Mouse (Mus musculus): Measurements from ENCODE around the gene Dapk1.

Gene Dapk1

DNA sequence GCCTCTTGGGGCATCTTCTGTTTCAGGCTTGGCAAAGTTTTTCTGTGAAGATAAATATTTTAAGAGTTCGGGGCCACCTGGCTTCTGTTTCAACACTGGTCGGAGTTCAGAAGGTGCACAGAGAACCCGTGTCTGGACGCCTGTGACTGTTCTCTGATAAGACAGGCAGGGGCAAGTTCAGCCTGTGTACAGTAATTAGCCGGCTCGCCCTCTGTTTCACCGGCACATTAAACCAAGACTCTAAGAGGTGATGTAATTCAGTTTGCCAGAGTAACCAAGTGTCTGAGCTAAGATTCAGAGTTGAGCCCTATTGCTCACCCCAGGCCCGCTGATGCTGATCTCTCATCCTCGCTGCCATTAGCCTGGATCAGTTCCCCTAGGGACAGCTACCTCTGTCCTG lies 16.5 kb downstream of the Dapk1 start:
- DNase-seq: no peak

DNA sequence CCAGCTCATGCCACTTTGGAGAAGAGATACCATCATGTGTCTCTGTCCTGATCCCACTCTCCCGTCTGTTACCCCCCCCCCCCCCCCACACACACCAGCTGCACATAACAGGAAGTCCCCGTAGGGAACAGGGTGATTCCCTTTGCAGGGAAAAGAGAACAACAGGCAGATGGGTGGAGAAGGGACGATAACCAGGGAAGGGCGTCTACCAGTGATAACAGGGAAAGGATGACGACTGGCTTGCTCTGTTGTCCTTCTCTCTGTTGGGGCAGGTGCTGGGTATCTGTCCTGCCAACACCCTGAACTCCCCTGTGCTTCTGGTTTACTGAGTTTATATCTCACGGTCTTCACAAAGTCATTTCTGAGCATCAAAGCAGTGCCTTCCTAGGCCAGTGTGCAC lies 18.0 kb downstream of the Dapk1 start:
- no peak for DNase-seq

DNA sequence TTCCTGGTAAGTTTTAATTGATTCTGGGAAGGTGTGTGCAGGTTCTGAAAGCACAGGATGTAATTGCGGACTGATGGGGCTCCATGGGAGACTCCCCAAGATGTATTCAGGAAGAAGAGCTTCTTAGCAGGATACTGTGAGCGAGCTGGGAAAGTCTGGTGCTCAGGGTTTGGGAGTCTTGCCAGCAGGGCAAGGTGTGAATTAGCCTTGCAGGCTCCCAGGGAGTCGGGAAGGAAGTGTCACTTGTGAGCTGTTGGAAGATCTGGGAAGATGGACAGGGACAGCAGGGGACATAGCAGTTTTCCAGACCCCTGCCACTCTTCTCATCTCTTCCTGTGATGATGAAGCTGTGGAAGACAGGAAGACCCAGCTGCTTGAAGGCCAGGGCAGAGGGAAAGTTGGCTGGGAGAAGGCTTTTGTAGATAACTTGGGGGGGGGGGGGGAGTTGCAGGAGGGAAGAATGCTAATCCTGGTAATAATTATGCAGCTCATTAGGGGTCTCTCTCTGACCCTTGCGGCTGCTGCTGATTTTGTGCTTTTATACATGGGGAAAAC lies 19.7 kb downstream of the Dapk1 start:
- DNase-seq: peak; percentile 7

DNA sequence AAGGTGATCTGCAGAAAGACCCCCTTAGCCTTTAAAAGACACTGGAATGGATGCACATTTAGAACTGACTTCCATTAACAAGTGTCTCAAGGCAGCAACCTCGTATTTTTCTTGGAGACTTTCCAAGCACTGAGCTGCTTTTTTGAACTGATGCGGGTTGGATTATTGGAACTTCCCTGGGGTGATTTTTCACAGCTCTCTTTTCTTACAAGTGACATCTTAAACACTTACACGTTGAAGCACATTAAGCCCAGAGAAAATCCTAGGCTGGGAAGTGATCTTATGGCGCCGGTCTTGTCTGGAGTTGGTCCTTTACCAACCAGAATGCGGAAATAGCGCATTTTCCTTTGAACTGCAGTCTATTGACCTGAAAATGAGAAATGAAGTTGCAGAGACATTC lies 23.8 kb downstream of the Dapk1 start:
- no peak for DNase-seq

DNA sequence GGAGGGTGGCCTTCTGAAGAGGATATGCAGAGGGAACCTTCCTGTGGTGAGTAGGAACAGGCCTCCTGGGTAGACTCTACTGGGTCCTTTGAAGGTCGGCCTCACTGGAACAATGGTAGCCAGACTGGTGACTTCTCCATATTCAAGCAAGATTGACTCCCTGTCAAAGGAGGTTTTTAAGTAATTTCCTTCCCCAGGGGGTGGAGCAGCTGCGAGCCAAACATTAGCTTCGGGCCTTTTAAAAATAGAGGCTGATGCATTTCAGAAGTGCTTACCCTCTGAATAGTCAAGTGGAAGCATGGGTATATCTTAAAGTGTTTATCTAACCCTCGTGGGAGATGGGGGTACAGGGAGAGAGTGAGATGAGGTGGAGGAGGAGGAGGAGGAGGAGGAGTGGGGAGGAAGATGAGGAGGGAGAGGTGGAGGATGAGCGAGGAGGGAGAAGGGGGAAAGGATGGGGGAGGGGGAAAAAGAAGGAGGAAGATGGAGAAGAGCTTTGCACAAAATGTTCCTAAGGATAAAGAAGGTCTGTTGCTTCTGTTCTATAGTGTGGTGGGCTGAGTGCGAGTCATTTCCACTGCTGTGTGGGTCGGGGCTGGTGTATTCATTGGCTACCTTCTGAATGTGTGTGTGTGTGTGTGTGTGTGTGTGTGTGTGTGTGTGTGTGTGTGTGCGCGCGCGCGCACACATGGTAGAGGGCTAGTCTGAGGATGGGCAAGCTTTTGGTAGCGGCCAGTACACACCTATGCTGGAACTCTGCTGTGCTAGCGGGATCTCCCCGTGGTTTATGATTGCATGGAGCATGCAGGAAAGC lies 26.3 kb downstream of the Dapk1 start:
- no peak for DNase-seq

DNA sequence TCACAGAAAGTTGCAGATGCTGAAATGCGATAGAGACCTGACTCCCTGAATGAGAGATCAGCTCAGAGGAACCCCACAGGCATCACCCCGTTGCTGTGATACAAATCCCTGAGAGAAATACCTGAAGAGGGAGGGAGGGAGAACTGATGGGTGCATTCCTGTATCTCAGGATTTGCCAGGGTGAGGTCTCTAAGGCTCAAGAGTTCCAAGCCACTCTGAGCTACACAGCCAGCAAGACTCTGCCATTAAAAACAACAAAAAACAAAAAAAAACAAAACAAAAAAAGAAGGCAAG lies 26.9 kb downstream of the Dapk1 start:
- no peak for DNase-seq

DNA sequence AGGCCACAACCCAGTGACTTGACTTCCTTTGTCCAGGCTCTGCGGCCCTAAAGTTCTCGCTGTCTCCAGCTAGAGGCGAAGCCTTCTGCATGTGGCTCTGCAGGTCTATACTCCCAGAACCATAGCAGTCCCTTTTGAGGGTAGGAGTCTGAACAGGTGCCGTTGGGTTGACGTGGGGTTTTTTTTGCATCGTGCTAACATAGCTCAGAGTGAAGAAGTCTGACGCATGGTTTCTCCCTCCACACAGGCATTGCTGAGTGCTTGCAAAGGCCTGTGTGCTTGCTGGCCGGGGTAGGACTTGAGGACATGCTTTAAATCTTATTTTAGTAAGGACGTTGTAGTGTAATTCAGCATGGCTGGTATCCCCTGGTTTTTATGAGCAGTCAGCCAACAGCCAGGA lies 27.7 kb downstream of the Dapk1 start:
- no peak for DNase-seq

DNA sequence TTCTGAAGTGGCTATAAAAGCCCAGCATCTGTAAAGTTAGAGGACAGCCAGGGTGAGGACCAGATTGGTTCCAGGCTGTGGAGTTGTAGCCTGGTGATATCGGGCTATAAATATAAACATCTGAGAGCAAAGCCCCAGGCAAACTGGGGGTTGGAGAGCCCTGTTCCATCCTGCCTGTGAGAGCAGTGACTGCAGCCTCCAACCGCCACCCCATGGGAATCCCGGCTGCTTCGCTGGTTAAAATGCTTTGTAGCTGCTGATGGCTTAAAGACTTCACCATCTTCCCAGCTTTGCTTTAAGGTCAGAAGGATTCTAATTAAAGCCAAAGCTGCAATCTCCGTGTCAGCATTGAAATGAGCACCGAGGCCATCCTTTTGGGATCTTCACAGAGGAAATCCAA lies 32.2 kb downstream of the Dapk1 start:
- no peak for DNase-seq

DNA sequence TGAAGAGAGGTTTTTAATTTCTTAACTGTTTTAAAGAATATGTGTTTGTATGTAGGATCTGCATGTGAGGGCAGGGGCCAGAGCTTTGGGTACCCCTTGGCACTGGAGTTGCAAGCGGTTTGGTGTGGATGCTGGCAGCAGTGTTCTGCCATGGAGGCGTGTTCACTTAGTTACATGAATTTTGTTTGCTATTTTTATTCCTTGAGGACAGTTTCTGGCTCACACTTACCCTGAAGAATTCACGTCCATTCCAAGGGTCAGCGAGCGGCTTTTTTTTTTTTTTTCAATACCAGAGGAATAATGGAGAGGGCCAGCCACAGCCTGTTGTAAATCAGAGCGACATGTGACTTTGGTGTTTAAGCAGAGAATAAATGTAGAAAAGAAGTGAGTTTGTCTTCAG lies 33.9 kb downstream of the Dapk1 start:
- DNase-seq: no peak

DNA sequence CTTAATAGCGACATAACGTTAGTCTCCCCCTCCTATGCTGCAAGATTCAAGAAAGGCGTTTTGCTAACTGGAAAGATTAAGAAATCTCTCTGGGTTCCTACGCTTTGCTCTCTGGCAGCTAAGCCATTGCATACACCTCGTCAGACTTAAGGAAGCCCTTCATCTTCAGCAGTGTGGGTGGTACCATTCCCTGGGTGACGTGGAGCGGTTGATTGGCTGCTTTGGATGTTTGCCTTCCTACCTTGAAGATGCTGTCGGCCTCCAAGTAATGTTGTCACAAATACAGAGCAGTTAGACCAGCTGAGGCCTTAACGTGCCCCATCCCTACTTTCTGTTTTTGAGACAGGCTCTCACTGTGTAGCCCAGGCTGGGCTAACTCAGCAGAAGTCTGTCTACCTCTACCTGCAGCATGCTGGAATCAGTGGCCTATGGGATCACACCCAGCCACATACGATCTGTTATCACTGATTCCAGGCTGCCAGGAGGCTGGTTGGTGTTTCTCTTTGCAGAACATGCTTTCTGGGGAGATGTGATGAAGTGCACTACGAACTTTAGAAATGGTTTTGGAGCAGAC lies 37.8 kb downstream of the Dapk1 start:
- DNase-seq: no peak

DNA sequence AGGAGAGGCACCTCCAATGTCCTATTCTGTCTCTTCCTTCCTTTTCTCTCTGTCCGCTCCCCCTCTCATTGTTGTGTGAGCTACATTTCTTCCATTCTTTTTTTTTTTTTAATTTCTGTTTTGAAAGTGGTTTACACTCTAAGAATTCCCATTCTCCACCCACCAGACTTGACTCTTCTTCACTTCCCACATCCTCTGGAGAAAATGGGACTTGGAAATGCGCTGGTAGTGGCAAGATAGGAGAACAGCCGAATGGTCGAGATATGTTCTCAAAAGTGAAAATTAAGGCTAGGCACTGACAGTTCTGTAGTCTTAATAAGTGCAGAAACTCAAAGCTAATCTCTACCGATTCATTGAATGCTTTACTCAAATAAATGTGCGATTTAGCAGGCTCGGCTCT lies 38.7 kb downstream of the Dapk1 start:
- no peak for DNase-seq

DNA sequence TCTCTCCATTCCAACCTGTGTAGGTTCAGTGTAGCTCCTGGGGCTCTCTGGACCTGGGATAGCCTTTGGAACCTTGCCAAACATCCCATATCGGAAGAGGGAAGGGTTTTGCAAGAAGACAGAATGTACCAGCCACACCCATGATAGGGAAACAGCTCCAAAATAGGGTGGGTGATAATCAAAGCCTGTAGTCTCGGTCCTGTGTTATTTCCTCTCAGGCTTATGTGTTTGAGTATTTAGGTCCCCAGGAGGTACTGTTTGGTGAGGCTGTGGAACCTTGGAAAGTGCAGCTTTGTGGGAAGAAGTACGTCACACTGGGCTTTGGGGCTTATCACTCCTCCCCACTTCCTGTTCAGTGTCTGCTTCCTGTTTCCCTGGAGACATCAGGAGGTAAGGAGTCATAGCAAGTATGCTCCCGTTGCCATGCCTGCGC lies 42.7 kb downstream of the Dapk1 start:
- no peak for DNase-seq

DNA sequence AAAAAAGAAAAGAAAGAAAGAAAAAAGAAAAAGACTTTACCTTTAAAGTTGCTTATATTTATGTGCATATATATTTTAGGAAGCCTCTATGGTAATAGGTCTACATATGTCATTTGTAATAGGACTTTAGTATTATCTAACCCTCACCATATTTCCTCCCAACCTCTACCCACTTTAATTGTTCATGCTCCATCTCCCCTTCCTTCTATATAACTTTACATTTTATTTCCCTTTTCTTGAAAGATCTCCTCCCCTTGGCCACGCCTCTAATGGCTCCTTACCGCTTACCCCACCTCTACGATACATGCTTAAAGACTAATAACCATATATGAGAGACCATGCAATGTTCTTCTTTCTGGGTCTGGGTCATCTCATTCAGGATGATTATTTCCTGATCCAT lies 45.0 kb downstream of the Dapk1 start:
- DNase-seq: no peak

DNA sequence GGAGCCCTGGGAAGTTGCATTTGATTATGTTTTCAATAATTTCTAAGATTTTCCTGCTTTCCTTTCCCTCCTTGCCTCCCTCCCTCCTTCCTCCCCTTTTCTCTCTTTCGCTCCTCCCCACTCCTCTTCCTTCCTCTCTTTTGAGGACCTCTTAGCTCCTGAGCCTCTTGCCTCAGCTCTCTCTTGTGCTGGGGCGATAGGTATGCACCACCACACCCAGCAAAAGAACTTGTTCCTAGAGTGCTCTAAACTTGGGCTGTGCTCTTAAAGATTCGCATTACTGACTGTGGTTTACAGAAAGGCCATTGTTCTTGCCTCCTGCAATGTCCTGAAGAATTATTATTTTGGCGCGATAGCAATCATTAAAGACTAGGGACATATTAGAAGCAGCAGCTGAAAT lies 46.6 kb downstream of the Dapk1 start:
- DNase-seq: no peak

DNA sequence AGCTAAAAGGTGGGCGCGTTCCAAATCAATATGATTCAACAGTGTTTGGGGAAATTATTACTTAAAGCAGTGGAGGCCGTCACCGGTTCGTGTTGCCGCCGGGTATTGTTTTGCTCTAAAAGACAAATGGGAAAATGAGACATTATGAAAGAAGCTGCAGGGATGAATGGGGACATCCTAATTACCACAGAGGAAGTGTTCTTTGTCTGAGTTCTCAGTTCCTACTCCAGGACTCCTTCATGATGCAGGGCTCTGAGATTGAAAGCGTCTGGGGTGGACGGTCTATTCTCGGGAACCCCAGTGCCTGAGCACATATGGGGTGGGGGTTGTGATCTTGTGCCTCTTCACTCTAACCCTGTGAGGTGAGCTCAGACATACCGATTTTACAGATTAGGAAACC lies 48.3 kb downstream of the Dapk1 start:
- DNase-seq: no peak

DNA sequence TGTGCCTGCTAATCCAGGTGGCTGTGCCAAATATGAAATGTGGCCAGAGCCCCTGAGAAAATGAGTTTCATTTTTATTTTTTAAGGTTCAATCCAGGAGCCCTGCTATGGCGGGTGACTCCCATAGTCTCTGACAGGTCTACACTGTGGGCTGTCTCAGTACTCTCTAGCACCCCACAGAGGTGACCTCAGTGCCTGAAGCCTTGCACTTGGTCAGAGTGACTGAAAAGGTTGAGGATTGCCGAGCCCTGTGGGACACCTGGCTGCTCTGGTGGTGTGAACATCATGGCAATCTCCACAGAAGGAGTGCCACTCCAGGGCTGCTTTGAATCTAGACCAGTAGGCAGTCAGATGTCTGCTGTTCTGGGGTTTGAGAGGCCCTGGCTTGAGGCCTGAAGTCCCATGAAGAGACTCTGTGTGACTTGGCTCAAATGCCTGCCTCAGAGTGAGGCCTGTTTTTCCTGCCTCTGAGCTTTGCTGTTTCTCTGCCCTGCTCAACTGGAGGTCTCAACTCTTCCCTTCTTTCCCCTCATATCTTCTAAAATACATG lies 52.3 kb downstream of the Dapk1 start:
- DNase-seq: peak; percentile 6 to 18

DNA sequence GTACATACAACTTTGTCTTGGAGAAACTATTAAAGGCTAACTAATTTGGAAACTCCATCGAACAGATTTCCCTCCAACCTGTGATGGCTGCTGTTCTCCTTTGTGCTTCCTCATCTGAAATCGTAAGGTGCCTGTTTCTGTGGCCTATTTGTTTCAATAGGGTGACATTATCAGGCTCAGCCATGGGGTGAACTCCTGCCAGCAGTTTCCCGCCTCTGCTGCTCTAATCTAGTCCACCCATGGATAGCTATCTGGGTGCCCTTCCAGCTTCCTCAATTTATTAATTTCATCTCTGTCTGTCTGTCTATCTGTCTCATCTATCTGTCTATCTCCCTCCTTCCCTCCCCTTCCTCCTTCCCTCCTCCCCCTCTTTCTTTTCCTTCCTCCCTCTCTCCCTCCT lies 53.5 kb downstream of the Dapk1 start:
- DNase-seq: no peak

DNA sequence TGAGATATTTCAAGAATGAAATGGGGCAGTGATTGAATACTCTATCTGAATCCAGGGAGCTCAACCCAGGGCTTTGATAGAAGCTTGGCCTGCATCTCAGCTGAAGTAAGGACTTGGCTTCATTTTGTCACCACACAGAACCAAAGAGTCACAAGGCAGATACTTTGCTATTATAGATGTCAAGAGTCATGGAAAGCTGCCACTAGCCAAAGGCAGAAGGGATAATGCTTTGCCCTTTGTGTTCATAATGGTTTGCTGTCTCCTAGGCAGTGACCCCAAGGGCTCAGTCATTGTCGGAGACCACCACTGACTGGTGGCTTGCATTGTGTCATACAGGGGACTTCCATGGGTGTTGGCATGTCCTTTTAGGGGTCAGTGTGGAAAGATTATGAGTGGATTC lies 57.9 kb downstream of the Dapk1 start:
- no peak for DNase-seq

DNA sequence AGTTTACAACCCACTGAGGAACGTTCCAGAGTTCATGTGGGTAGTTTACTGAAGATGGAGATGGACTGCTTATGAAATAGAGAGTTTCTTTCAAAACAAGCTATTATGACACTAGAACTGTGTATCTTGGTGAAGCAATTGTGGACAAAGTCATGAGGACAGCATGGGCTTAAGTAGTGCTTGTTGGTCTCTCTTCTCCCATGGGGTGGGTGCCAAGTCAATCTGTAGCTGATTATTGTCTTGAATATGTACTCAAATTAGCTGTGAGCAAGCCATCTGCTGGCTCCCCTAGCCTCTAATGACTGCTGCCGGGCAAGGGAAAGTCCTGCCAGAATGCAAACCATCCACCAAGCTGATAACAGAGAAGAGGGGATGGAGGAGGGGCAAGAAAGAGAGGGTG lies 58.3 kb downstream of the Dapk1 start:
- DNase-seq: peak in 1 of 2 experiments; percentile 17

DNA sequence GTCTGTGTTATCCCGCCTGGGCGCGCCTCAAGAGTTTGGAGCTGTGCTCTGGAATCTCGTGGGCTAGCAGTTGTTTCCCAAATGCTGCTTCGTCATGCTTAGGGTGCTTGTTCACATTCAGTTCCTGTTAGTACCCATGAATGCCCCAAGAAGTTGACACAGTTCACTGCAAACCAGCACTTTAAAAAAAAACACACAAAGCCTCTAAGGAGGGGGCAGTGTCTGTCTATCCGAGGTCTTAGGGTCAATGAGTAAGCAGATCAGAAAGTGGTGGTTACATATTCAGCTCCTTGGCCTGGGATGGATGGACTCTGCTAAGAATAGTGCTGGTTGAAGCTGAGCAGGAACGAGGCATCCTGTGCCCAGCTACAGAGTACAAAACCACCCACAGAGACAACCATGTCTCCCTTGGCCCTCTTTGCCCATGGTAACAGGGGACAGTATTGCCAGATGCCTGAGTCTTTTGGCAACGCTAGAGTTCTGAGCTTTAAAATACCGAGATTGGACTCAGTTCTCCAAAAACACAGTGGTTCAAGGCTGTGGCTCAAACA lies 59.0 kb downstream of the Dapk1 start:
- no peak for DNase-seq

DNA sequence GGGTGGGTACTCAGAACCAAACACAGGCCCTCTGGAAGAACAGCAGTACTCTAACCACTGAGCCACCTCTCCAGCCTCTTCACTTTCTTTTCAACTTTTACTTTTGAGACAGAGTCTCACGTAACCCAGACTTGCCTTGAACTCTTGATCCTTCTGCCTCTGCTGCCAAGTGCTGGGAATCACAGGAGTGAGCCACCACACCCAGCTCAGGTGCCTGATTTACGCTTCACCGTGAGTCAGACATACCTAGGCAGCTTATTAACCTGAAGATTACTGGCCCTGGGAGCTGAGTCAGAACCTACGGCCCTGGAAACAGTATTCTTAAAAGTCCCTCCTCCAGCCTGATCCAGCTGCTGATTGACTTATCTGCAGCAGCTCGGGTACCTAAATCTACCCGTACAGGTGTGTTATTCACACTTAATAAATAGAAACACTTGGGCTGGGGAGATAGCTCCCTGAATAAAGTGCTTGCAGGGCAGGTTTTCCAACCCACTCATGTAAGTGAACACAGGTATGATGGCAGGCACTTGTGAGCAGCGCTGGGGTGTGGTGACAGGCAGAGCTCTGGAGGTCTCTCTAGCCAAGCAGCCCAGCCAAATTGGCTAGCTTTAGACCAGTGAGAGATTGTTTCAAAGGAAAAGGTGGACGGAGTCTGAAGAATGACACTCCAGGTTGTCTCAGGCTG lies 60.9 kb downstream of the Dapk1 start:
- no peak for DNase-seq

DNA sequence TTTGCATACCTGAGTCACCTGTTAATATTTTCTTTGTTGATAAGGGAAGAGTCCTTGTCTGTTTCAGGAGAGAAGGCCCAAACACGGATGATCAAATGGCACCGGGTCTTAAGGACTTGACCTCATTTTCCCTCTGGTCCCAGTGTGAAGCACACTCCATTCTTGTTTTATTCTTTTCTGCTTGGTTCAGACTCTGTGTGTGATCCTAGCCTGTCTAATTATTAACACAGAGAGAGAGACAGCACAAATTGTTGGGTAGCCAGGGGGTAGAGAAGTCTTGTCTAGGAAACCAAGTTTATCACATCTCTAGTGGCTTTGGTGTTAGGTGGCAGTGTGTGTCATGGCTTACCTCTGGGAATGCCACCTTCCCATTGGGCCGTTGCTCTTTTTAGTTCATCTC lies 62.3 kb downstream of the Dapk1 start:
- no peak for DNase-seq

DNA sequence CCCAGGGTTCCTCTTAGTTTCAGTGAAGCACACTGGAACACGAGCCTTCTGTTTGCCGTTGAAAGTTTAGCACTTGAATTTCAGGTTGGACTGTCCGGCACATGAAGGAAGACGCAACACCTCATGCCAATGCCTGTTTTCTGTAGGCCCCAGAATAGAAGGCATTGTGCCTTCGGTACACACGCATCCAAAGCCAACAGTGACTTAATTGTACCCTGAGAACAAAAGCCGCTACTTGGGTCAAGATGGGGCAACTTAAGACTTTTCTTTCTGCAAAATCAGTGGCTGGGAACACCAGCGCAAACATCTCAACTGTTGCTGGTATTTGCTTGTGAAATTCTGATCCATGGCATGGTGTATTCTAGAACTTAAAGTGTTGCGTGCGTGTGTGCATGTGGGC lies 63.1 kb downstream of the Dapk1 start:
- no peak for DNase-seq

DNA sequence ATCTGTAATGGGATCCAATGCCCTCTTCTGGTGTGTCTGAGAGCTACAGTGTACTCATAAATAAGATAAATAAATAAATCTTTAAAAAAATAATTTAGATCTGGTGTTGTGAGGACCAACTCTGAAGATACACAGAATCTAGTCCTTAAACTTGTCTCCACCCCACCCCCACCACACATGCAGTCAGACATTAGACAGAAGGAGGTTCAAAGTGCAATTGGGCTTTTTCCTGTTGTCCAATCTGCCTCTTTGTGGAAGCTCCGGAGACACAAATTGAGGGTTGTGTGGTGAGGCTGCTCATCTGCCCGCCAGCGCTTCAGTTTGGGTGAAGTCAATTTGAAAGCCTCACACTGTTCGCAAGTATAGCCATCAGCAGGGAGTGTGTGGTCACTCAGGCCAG lies 63.7 kb downstream of the Dapk1 start:
- DNase-seq: no peak

All from cerebellum, adult 18-20 months (tissue).